Mouse (Mus musculus): ENCODE data around the gene Nav3. TPM values are rescaled to one million over a fixed set of nuclear protein-coding genes. Genes with fewer than 3 reads are reported as not detected.

Nav3 gene
- total RNA-seq, 2 experiments from 2014 or later = 24.3 to 26.3 TPM

DNA sequence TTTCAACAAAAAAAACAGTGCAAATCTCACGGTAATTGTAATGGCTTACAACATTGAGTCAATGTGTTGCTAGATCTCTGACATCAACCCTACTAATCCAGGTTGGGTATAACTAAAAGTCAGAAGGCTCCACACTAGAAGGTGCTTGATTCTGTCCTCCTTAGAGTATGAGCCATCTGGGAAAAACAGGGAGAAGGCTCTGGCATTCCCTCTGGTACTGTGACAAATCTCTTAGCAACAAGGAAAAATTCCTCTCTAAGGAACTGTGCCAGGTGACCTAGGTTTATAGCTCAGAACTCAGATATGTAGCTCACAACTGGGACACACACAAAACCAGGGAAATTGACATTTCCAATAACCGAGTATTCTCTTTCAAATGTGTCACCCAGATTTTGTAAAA lies 597.4 kb downstream of the Nav3 start:
- no peak for DNase-seq (ENCODE audit: low spot score in 2 of 2)

DNA sequence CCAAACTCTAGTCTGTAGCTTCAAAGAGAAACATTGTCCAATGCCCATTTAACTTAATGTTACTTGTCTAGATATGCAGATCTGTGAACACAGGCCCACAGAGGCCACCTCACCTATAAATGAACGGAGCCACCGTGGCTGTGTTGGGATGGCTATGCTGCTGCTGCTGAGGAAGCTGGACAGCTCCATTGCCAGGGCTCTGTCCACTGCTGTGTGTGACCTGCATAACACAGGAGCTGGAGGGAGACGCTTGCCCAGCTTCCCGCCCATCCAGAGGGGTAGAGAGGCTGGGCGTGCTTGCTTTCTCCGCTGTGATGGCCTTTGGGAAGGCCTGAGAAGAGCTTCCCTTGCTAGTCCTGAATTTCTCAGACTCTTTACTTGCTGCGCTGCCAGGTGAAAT lies 603.6 kb downstream of the Nav3 start:
- no peak for DNase-seq (ENCODE audit: low spot score in 2 of 2)

DNA sequence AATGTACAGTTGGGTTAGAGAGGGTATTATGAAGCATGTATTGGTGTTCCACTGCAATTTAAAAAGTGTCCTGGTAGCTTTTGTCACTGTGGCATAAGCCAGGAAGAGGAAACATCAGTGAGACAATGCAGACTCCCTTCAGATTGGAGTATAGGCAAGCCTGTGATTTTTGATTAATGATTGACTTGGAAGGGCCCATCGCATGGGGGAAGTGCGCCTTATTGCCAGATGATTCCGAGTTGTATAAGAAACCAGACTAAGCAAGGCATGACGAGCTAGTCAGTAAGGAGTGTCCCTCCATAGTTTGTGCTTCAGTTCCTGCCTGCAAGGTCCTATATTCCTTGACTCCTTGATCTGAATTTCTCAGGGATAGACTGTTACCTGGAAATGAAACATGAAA lies 608.4 kb downstream of the Nav3 start:
- DNase-seq (ENCODE audit: low spot score in 2 of 2) = no peak

DNA sequence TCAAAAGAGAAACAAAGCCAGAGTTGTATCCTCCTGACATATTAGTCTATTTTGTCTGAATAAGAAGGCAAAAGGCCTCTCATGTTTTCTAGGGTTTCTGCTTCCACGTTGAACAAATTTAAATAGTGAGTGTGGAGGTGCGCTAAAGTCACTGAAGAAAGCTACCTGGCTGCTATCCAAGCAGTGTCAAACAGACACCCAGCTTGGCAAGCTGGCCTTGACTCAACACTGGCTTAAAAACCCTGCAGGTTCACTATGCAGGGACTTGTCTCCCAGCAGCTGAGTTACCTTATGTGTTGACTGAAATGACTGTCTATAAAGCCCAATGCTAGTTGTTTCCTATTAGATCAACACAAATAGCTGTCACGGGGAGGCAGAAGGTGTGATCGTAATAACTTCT lies 612.3 kb downstream of the Nav3 start:
- no peak for DNase-seq (ENCODE audit: low spot score in 2 of 2)

DNA sequence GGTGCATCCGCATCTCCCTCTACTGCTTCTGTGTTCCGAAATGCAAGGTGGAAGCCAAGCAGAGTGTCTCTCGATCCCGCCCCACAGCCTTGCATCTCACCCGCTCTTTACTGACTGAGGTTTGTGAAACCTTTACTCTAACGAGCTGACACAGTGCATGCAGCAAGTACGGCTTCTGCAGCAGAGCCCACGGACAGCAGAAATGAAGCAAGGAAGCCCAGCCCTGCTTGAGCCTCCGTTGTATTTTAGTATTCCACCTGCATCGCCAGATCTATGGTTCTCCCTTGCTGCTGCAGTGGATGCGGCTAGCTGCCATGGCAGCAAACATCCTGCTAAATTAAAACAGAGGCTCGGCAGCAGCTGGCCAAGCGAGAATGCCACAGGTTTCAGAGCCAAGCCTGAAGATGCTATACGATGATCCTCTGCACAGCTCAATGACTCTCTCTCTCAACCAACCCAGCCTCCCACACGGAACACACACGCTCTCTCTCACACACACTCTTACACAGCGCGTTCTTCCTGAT lies 623.2 kb downstream of the Nav3 start:
- no peak for DNase-seq (ENCODE audit: low spot score in 2 of 2)

DNA sequence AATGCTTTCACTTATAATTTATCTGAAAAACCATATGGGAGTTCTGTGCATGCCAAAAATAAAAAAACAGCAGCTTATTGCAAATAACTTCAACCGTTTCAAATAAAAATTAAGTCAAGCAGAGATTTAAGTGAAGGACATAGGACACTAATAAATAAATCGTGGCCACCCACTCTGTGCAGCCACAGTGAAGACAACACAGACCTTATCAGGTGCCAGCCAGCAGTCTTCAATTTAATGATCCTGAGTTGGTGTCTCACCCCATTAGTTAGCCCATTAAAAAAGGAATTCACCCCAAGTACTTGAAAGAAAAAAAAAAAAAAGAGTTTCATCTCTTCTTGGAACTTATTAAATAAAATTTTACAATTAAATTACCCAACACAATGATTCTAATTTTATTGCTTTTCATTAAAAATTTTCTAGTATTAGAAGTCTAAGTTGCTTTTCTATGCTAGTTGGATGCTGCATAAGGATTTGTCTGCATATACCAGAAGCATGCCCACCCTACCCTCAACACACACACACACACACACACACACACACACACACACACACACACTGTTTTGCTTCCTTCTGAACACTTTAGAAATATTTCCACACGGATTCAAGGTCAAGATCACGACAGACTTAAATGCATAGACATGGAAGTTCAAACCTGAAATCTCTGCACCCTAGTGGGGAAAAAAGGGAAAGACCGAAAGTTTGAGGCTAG lies 649.1 kb downstream of the Nav3 start:
- no peak for DNase-seq (ENCODE audit: low spot score in 2 of 2)

DNA sequence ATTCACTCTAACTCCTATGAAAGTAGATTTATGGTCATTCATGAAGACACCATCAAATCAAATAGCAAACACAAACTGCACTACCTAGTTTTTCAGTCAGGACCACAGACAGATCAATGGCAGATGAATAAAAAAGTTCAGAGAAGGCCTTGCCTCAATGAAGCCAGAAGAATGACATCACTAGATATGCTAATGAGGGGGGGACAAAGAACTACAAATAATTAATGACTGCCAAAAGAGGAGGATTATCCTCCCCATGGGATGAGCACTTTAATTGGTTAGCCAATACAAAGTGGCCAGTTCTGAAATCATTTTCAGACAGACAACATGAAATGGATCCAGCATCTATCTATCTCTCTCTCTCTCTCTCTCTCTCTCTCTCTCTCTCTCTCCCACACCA lies 652.6 kb downstream of the Nav3 start:
- DNase-seq (ENCODE audit: low spot score in 2 of 2) = no peak

DNA sequence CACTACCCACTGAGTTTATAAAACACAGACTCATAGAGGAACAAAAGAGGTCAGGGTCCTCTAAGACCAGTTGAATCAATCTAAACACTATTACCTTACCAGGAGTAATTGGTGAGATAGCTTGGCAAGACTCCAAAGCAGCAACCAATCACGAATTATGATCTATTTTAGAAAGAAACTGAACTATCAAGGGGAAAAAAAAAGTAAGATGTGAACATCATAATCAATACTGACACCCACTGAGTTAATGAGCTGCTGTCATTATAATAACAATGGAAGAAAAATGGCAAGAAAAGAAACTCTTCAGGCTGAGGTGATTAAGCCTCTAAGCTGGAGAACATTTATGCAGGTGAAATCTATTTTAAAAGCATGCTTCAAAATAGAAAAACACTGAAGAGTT lies 653.8 kb downstream of the Nav3 start:
- no peak for DNase-seq (ENCODE audit: low spot score in 2 of 2)

DNA sequence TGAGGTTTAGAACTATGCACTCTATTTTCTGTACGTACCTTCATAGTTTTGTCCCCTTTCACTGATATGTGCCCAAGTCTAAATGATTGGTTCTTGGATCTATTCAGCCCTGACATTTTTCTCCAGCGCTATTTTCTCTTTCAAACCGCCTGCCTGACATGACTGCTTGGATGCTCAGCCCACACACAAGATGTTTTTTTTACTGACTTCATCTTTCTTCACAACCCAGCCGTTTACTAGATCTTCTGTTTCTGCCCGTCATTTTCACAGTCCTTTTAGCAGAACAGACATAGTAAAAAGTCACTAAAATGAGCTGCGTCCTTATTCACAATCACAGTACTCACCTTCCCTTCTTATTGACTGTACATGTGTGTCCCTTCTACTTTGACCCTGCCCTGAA lies 656.8 kb downstream of the Nav3 start:
- DNase-seq (ENCODE audit: low spot score in 2 of 2) = no peak

DNA sequence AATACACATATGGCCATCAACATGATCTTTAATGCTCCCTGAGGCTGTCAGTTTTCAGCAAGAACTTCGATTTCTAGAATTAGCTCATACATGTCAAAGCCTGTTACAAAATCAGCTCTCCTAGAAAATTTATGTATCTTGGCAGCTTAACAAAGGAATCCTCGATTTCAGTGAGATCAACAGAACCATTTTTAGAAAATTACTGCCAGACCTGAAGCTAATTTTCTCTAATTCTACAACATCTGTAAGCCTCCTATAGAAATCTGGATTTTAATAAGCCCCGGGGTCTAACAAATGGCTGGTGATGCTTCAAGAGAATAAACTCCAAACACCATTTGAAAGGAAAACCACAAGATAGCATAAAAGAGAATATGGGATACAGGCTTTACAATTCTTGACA lies 659.0 kb downstream of the Nav3 start:
- DNase-seq (ENCODE audit: low spot score in 2 of 2) = no peak

DNA sequence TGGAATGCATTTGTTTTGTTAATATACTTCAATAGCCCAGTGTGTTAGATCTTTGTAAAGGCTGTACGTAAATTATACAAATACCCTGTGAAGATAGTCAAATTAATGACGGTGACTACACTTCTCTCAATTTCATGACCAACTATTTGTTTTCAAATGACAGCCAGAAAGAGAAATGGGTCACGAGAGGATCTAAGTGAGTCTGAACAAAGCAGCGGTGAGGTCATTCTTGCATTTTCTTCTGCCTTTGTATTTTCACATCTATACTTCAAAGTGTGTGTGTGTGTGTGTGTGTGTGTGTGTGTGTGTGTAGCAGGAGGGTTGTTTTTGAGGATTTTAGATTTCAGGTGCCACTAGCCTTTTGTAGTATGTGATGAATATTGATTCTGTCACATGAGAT lies 662.5 kb downstream of the Nav3 start:
- no peak for DNase-seq (ENCODE audit: low spot score in 2 of 2)

DNA sequence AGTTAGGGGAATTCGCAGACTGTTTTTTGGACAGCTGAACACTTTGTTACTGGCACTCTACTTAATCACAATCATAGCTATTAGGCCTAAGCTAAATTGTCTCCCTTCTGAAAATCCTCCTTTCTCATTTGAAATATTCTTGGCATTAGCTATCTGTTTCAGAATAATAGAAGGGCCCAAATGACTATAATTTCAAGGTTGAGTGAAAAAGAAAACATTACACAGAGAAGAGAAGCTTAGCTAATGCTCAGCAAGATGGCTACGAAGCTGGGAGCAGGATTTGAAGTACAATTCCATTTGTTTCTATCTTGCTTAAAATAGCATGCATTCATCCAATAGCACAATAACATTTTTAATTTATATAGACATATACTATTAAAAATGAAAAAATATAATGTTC lies 667.3 kb downstream of the Nav3 start:
- DNase-seq (ENCODE audit: low spot score in 2 of 2) = no peak

DNA sequence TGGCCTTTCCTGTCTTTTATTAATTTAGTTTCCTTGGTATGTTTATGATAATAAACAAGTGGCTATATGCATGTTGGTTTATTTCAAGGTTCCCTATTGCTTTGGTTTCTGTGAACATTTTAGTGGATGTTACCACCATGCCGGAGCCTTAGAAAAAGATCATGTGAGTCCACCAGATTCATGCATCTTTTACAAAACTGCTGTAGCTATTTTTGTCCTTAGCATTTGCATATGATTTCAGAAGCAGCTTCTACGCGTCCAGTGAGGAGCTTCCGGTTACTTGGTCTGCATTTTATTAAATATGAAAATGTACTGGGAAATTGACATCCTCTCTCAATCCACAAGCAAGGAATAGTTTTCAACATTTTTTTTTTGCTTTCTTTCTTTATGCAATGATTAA lies 676.9 kb downstream of the Nav3 start:
- no peak for DNase-seq (ENCODE audit: low spot score in 2 of 2)

DNA sequence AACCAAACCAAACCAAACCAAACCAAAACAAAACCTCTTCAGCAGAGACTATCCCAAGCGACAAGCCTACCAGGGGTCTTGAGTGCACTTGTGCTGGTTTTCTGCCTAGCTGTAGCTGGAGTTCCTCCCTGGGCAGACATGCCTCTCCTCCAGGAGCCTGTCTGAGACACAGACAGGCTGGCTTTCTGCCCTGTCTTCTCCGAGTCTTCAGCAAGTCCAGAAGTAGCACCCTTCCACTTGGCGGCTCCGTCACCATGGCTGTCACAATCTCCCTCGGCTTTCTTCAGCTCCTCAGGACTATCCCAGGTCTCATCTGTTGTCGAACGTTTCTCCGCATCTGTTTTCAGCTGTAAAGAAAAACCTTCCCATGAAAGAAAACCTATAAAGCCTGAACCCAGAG lies 686.9 kb downstream of the Nav3 start:
- DNase-seq (ENCODE audit: low spot score in 2 of 2) = no peak

DNA sequence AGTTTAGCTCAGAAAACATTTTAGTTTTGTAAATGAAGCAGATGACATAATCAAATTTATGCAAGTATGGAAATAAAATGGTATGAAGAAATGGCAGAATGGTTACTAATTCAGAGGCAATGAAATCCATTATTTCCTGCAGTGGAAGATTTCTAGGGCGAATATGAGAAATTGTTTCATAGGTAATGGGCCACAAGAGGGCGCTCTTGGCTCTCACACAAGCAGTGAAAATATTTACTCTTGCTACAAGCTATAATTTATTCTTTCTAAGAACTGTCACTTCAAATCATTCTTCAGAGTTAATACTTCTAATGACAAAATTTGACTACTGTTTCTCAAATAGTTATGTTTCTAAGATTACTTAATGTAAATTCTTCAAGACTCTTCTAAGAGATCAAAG lies 690.4 kb downstream of the Nav3 start:
- DNase-seq (ENCODE audit: low spot score in 2 of 2) = peak in 1 of 2 experiments; percentile 42

DNA sequence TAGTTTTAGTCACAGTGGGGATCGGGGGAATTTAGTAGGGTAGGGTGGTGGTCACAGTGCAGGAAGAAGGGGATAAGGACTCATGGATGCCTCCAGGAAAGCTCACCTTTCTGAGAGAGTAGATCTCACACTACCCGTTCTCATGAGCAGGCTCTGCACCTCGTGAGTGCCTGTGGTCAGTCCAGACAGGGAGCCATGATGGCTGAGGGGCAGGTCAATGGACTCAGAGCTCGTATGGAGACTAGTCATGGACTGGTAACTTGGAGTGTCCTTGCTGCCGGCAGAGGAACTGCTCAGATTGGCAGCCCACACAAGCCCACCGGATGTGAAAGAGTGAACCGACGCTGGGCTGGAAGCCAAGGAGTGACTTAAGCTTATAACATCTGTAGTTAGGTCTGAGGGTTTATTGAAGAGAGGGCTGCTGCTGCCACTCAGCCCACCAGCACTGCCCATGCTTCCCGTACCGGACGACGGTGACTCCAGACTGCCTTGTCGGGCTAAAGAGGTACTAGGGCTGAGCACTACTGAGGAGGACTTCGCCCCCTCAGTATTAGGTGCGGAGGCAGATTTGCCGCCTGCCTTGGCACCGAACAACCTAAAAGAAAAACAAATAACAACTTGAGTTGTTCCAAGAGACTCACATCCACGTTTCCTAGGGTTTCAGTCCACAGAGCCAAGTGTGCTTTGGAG lies 691.4 kb downstream of the Nav3 start:
- no peak for DNase-seq (ENCODE audit: low spot score in 2 of 2)

DNA sequence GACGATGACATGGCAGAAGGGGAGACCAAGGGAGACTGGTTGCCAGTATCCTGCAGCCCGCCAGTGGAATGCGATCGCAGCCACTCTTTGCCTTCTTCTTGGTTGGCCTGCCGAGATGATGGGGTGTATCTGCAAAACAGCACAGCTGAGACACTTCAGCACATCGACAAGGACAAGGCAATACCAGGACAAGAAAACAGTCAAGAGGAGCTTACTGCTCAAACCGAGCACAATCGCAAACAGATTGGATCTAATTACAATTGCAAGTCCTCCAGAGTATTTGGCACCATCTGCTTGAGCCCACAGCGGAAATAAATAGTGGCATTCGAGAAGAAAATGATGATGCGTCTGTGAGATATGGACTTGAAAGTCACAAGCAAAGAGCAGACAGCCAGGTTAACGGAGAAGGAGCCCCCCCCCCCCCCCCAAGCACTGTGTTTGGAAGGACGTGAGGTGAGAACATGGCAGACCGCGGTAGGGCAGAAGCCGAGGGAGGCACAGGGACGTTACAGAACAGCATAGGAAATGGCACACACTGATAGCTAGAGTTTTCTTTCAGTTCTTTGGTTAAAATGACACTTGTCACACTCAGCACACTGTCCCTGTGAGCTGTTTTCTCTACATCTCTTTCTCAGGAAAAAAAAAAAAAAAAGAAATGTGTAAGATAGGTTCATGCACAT lies 696.9 kb downstream of the Nav3 start:
- DNase-seq (ENCODE audit: low spot score in 2 of 2) = no peak

DNA sequence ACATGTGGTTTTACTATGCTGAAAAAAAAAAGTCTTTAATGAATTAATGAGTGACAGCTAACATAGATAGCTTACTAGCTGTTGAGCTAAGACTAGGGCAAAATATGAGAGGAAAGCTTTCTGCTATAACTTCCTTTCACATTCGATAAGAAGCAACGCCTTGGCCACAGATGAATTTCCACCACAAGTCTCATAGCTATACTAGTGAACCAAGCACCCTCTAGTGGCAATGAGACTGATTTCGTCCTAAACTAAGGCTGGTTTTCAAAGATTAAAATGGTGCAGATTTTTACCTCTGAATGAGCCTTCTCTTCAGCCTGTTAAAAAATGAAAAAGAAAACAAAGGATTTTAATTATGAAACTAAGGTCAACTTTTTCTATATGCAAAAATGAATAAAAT lies 709.1 kb downstream of the Nav3 start:
- DNase-seq (ENCODE audit: low spot score in 2 of 2) = no peak

DNA sequence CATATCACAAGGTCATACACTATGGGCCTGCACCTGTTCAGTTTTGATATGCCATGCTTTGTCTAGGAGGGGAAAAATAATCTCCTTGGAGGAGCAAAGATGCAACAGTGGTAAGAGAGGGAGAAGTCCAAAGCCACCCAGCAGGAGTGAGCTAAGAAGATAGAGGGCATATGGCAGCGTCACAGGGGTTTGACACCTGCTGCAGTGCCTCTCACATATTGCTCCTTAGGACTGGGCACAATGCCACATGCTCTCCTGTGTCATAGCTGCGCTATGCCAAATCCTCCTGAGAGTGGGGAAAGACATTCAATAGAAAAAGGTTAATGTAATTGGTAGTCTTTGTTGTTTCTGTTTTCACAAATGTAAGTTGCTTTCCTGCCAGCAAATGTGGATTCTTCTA lies 714.3 kb downstream of the Nav3 start:
- DNase-seq (ENCODE audit: low spot score in 2 of 2) = no peak

DNA sequence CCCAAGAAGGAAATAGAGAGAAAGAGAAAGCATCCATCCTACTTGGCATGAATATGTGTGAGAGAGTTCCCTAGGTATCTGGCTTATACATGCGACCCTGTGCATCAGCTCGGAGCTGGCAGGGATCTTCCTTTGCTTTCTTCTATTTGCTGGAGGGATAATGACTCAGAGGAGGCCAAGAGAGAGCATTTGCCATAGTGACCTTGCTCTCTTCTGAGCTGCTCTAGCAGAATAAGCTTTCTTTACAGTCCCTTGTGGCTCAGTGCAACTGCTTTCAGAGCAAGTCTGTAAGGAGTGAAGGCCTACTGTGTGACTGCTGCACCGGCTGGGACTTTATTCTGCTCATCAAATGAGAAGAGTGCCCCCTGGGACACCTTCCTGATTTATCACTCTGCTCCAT lies 715.7 kb downstream of the Nav3 start:
- DNase-seq (ENCODE audit: low spot score in 2 of 2) = no peak

DNA sequence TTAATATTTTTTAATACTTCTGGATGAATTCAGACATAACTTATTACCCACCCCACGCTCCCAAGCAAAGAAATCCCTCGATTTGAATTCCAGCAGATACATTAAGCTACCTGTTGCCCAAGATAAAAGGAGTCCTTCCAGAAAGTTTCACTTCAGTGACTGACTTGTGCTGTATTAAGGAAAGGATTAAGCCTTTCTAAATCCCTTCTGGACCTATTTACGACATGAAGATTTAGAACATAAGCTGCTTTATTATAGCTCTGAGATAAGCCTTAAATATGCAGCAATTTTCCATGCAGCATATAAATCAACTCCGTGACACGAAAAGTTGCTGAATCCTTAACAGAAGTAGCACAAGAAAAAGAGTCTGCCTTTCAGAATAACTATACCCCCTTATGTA lies 732.4 kb downstream of the Nav3 start:
- no peak for DNase-seq (ENCODE audit: low spot score in 2 of 2)

DNA sequence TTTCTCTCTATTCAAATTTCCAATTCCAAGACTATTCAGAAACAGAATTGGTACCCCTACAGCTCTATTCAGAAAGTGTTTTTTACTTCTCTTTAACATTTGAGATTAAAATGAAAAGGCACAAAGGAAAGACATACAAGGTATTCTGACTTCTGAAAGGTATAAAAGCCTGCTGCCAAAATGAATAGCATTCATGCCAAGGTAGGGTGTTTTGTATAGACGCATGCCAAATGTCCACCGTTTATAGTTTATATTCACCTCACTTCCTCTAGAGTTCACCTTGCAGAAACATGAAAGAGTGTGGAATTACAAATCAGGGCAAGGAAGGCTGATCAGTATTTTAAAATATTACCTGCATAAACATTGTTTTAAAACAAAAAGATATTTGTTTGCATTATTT lies 737.2 kb downstream of the Nav3 start:
- no peak for DNase-seq (ENCODE audit: low spot score in 2 of 2)
